Mouse (Mus musculus) heart, postnatal 0 days (tissue): ENCODE measurements around the gene Tmem117.

Source experiments
- CTCF ChIP-seq: IDR thresholded peaks from 2 replicates; pipeline ENCODE4 v1.5.1; 2016; ENCODE audit warnings: antibody characterized with exemption, control low read depth, low read depth
- EP300 ChIP-seq: IDR thresholded peaks from 2 replicates; pipeline ENCODE4 v1.6.1; 2016; ENCODE audit warnings: antibody characterized with exemption, low read depth

- TF ChIP-seq CTCF = no peak
- TF ChIP-seq EP300 = no peak
These were observed 174.8 kb downstream of the Tmem117 start for GRCm38 (mm10) chr15:94803624-94804342.
